Mouse (Mus musculus): ENCODE results near the gene Dnmbp. TPM values are rescaled to one million over a fixed set of nuclear protein-coding genes. Genes with fewer than 3 reads are reported as not detected.

Dnmbp gene
- total and polyA plus RNA-seq, 3 experiments: 5.4 to 9.4 TPM; not detected in 1

DNA sequence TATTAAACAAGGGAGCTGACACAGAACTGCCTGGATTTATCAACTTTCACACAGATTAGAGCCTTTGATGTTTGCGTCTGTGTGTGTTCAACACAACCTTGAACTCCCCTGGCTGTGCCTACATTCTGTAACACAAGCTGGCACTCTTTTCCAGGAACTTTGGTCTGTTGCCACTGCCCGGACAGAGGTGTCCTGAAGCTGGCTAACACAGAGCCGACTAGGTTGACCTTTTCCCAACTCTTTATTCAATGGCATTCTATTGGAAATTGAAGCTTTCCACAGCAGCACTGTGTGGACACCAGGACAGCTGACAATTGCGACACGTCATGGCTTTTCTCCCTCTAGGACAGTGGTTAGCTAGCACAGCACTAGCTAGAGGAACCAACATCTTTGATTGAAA is 142.8 kb downstream of the Dnmbp start:
- Histone ChIP-seq H3K9me3 (replicated peaks; ENCODE audit: insufficient read depth, low read length) (no peaks in the 10 kb centered on the region), H3K27ac (ENCODE audit: control insufficient read depth, low read depth, low read length) (no peak overlapping the region), H3K9ac (ENCODE audit: control insufficient read depth, low read depth, low read length, poor library complexity, severe bottlenecking) (no peak overlapping the region), H3K27me3 (ENCODE audit: control insufficient read depth in 1 of 2, insufficient read depth in 2 of 2, low read length in 2 of 2) (peaks cover 0 to 2% of the 10 kb centered on the region in 2 experiments; a peak in 2 of 4 replicates), H3K4me3 (ENCODE audit: control insufficient read depth in 1 of 2, insufficient read depth in 1 of 2, low read depth in 2 of 2, low read length in 2 of 2) (no peak overlapping the region), H3K4me1 (ENCODE audit: control insufficient read depth in 1 of 2, insufficient read depth in 2 of 2, low read length in 2 of 2) (0 out of 4 replicates have a peak, but pooled peaks cover 0 to 6% of the 10 kb centered on the region in 2 experiments), H3K79me2 (ENCODE audit: control insufficient read depth, insufficient read depth, low read length, poor library complexity) (no peaks in the 10 kb centered on the region), H3K36me3 (ENCODE audit: control insufficient read depth in 1 of 2, insufficient read depth in 2 of 2, low read length in 2 of 2) (no peaks in the 10 kb centered on the region)
- no peak for DNase-seq (ENCODE audit: low read depth, low spot score)
- no peak for TF ChIP-seq RCOR1 (IDR thresholded peaks at IDR 0.05; ENCODE audit: low read depth, low read length)
- TF ChIP-seq TAL1 (IDR thresholded peaks at IDR 0.05; ENCODE audit: low read length): no peak
- TF ChIP-seq MEF2A (IDR thresholded peaks at IDR 0.05; ENCODE audit: extremely low read depth, insufficient replicate concordance, low read depth, low read length, poor library complexity, severe bottlenecking): no peak
- TF ChIP-seq CHD1 (IDR thresholded peaks at IDR 0.05; ENCODE audit: low read depth, low read length): no peak
- no peak for TF ChIP-seq MAFK (IDR thresholded peaks at IDR 0.05; ENCODE audit: borderline replicate concordance, low read depth, low read length)
- TF ChIP-seq TCF12 (IDR thresholded peaks at IDR 0.05; ENCODE audit: low read depth, low read length): no peak
- TF ChIP-seq NRF1 (IDR thresholded peaks at IDR 0.05; ENCODE audit: insufficient read depth, low read depth, low read length, poor library complexity, severe bottlenecking): no peak
- TF ChIP-seq UBTF (IDR thresholded peaks at IDR 0.05; ENCODE audit: borderline replicate concordance, insufficient read depth, low read depth, low read length): no peak
- no peak for TF ChIP-seq BHLHE40 (IDR thresholded peaks at IDR 0.05; ENCODE audit: borderline replicate concordance, low read depth, low read length)
- TF ChIP-seq MYB (IDR thresholded peaks at IDR 0.05; ENCODE audit: low read depth, low read length): no peak
- no peak for TF ChIP-seq CTCF (IDR thresholded peaks at IDR 0.05 in 2 of 3, conservative IDR thresholded peaks at IDR 0.05 in 1 of 3; ENCODE audit: control insufficient read depth in 1 of 3, insufficient read depth in 1 of 3, low read depth in 2 of 3, low read length in 3 of 3, poor library complexity in 1 of 3, severe bottlenecking in 1 of 3)
- no peak for TF ChIP-seq E2F4 (IDR thresholded peaks at IDR 0.05; ENCODE audit: borderline replicate concordance, low read depth, low read length)
- TF ChIP-seq GABPA (IDR thresholded peaks at IDR 0.05; ENCODE audit: low read depth, low read length): no peak
- no peak for TF ChIP-seq ZMIZ1 (IDR thresholded peaks at IDR 0.05; ENCODE audit: low read depth, low read length)
- TF ChIP-seq ETS1 (IDR thresholded peaks at IDR 0.05; ENCODE audit: low read depth, low read length): no peak

Other genes starting within 250 kb of the Dnmbp start
- gene Cutc, start 187.2 kb downstream of the Dnmbp start, total RNA-seq (2012; rRNA removed): 10.0 and 10.1 TPM in 2 replicates
- gene Cutc, start 187.2 kb downstream of the Dnmbp start, polyA plus RNA-seq (2012; ENCODE audit: insufficient read depth in 1 of 2, insufficient read length in 2 of 2, low read depth in 1 of 2, low replicate concordance in 2 of 2, missing spikeins in 1 of 2): 10 to 100 TPM in 1 of 2 experiments, not detected in 1; 18.8 TPM
- 30.1 and 32.4 TPM in 2 replicates for gene Cox15, start 187.2 kb downstream of the Dnmbp start, total RNA-seq (2012; rRNA removed)
- gene Cox15, start 187.2 kb downstream of the Dnmbp start, polyA plus RNA-seq (2012; ENCODE audit: insufficient read depth in 1 of 2, insufficient read length in 2 of 2, low read depth in 1 of 2, low replicate concordance in 2 of 2, missing spikeins in 1 of 2): 10 to 100 TPM; 30.2 to 59.1 TPM
- not detected in 2 replicates for gene Abcc2, start 158.0 kb downstream of the Dnmbp start, total RNA-seq (2012; rRNA removed)
- under 1 TPM in 1 of 2 experiments, not detected in 1; 0.04 TPM for gene Abcc2, start 158.0 kb downstream of the Dnmbp start, polyA plus RNA-seq (2012; ENCODE audit: insufficient read depth in 1 of 2, insufficient read length in 2 of 2, low read depth in 1 of 2, low replicate concordance in 2 of 2, missing spikeins in 1 of 2)
- gene Cpn1, start 46.4 kb upstream of the Dnmbp start, total RNA-seq (2012; rRNA removed): 0.27 and 0.39 TPM in 2 replicates
- gene Cpn1, start 46.4 kb upstream of the Dnmbp start, polyA plus RNA-seq (2012; ENCODE audit: insufficient read depth in 1 of 2, insufficient read length in 2 of 2, low read depth in 1 of 2, low replicate concordance in 2 of 2, missing spikeins in 1 of 2): under 1 TPM in 1 of 2 experiments, not detected in 1; 0.33 TPM
- not detected in 2 replicates for gene Cyp2c23, start 89.0 kb upstream of the Dnmbp start, total RNA-seq (2012; rRNA removed)
- gene Cyp2c23, start 89.0 kb upstream of the Dnmbp start, polyA plus RNA-seq (2012; ENCODE audit: insufficient read depth in 1 of 2, insufficient read length in 2 of 2, low read depth in 1 of 2, low replicate concordance in 2 of 2, missing spikeins in 1 of 2): not detected
- gene Erlin1, start 129.6 kb upstream of the Dnmbp start, total RNA-seq (2012; rRNA removed): 23.8 and 25.0 TPM in 2 replicates
- gene Erlin1, start 129.6 kb upstream of the Dnmbp start, polyA plus RNA-seq (2012; ENCODE audit: insufficient read depth in 1 of 2, insufficient read length in 2 of 2, low read depth in 1 of 2, low replicate concordance in 2 of 2, missing spikeins in 1 of 2): 100 to 1,000 TPM in 1 of 2 experiments, 10 to 100 TPM in 1; 39.5 to 108 TPM
- gene Chuk, start 167.3 kb upstream of the Dnmbp start, total RNA-seq (2012; rRNA removed): 55.9 and 58.3 TPM in 2 replicates
- 100 to 1,000 TPM in 1 of 2 experiments, 10 to 100 TPM in 1; 50.5 to 463 TPM for gene Chuk, start 167.3 kb upstream of the Dnmbp start, polyA plus RNA-seq (2012; ENCODE audit: insufficient read depth in 1 of 2, insufficient read length in 2 of 2, low read depth in 1 of 2, low replicate concordance in 2 of 2, missing spikeins in 1 of 2)
- gene Cwf19l1, start 195.7 kb upstream of the Dnmbp start, total RNA-seq (2012; rRNA removed): 28.2 and 29.0 TPM in 2 replicates
- gene Cwf19l1, start 195.7 kb upstream of the Dnmbp start, polyA plus RNA-seq (2012; ENCODE audit: insufficient read depth in 1 of 2, insufficient read length in 2 of 2, low read depth in 1 of 2, low replicate concordance in 2 of 2, missing spikeins in 1 of 2): 10 to 100 TPM in 1 of 2 experiments, not detected in 1; 68.6 TPM
- gene Bloc1s2, start 206.3 kb upstream of the Dnmbp start, total RNA-seq (2012; rRNA removed): 171 and 193 TPM in 2 replicates
- 100 to 1,000 TPM in 1 of 2 experiments, not detected in 1; 151 TPM for gene Bloc1s2, start 206.3 kb upstream of the Dnmbp start, polyA plus RNA-seq (2012; ENCODE audit: insufficient read depth in 1 of 2, insufficient read length in 2 of 2, low read depth in 1 of 2, low replicate concordance in 2 of 2, missing spikeins in 1 of 2)

All from MEL (cell line).